In genomic region chr8:119984085-119984484, GRCm38 (mm10) we compare ENCODE assay signal across 11 mouse cellular contexts. TPM values are rescaled to one million over a fixed set of nuclear protein-coding genes. Genes with fewer than 3 reads are reported as not detected.
DNase-seq lines count a peak whose midpoint lies in the region; ATAC-seq and TF ChIP-seq lines count a peak whose summit lies in the region.
"Had no signal": no experiment of that assay in that cellular context is flagged by ENCODE, and none has a peak within 500 bp of the region (broad histone marks: within the 10 kb centered on the region; RNA-seq: fewer than 3 reads in every experiment).

No protein-coding gene starts in this region.

- TF ChIP-seq CTCF in intestine, postnatal 0 days (IDR thresholded peaks at IDR 0.05; ENCODE audit: low read depth), result peak; percentile 69

- no peak overlapping the region for H3K4me2 ChIP-seq in intestine, postnatal 0 days (replicated peaks; ENCODE audit: low read depth)
- no peak overlapping the region for H3K4me2 ChIP-seq in intestine, embryonic 16.5 days (ENCODE audit: low read depth, low read length)
- no peak overlapping the region for H3K4me2 ChIP-seq in intestine, embryonic 15.5 days (replicated peaks)
- H3K4me2 ChIP-seq: heart, embryonic 15.5 days had no signal

- ATAC-seq in intestine, postnatal 0 days, result no peak
- ATAC-seq in intestine, embryonic 16.5 days, result no peak
- ATAC-seq in intestine, embryonic 15.5 days, result no peak

- H3K4me1 ChIP-seq in intestine, postnatal 0 days (replicated peaks; ENCODE audit: control insufficient read depth, insufficient read depth, low read length), result no peaks in the 10 kb centered on the region
- H3K4me1 ChIP-seq in intestine, embryonic 16.5 days (ENCODE audit: control insufficient read depth, insufficient read depth, low read length), result no peaks in the 10 kb centered on the region
- no peaks in the 10 kb centered on the region for H3K4me1 ChIP-seq in intestine, embryonic 15.5 days (replicated peaks)

- no peaks in the 10 kb centered on the region for H3K27me3 ChIP-seq in intestine, postnatal 0 days (replicated peaks; ENCODE audit: control insufficient read depth, insufficient read depth, low read length)
- no peaks in the 10 kb centered on the region for H3K27me3 ChIP-seq in intestine, embryonic 16.5 days (replicated peaks; ENCODE audit: control insufficient read depth, insufficient read depth, low read length)
- no peaks in the 10 kb centered on the region for H3K27me3 ChIP-seq in intestine, embryonic 15.5 days (replicated peaks)
- H3K27me3 ChIP-seq: heart, embryonic 15.5 days had no signal

- H3K9ac ChIP-seq in intestine, postnatal 0 days (ENCODE audit: low read depth, low read length), result no peak overlapping the region
- H3K9ac ChIP-seq in intestine, embryonic 16.5 days (ENCODE audit: low read depth, low read length), result no peak overlapping the region
- no peak overlapping the region for H3K9ac ChIP-seq in intestine, embryonic 15.5 days
- H3K9ac ChIP-seq: heart, embryonic 15.5 days had no signal

- H3K27ac ChIP-seq in intestine, postnatal 0 days (ENCODE audit: low read depth, low read length), result no peak overlapping the region
- H3K27ac ChIP-seq in intestine, embryonic 16.5 days (ENCODE audit: low read length), result no peak overlapping the region
- no peak overlapping the region for H3K27ac ChIP-seq in intestine, embryonic 15.5 days
- H3K27ac ChIP-seq: heart, embryonic 15.5 days; midbrain, embryonic 10.5 days had no signal

- DNase-seq in A20 (ENCODE audit: low read depth, low spot score) (peak; percentile 43), NIH3T3 (ENCODE audit: low read depth) (peak; percentile 60)
- DNase-seq in lung, postnatal 4 days, result peak; percentile 25 to 36
- no peak for DNase-seq in left cerebral cortex, adult 18-20 months (ENCODE audit: low spot score in 2 of 2)
- no peak for DNase-seq in urinary bladder, postnatal 36 days (ENCODE audit: low spot score in 2 of 2)
- DNase-seq: cerebellum, adult 9-11 months had no signal

- no peaks in the 10 kb centered on the region for H3K36me3 ChIP-seq in intestine, postnatal 0 days (ENCODE audit: control insufficient read depth, insufficient read depth)
- no peaks in the 10 kb centered on the region for H3K36me3 ChIP-seq in intestine, embryonic 16.5 days (ENCODE audit: control insufficient read depth, insufficient read depth, low read length)
- no peaks in the 10 kb centered on the region for H3K36me3 ChIP-seq in intestine, embryonic 15.5 days
- H3K36me3 ChIP-seq: heart, embryonic 15.5 days; midbrain, embryonic 10.5 days had no signal

- no peak overlapping the region for H3K4me3 ChIP-seq in intestine, postnatal 0 days (ENCODE audit: low read depth, low read length)
- no peak overlapping the region for H3K4me3 ChIP-seq in intestine, embryonic 16.5 days (ENCODE audit: low read length)
- no peak overlapping the region for H3K4me3 ChIP-seq in intestine, embryonic 15.5 days (replicated peaks)
- H3K4me3 ChIP-seq: heart, embryonic 15.5 days; midbrain, embryonic 10.5 days had no signal

- no peaks in the 10 kb centered on the region for H3K9me3 ChIP-seq in intestine, postnatal 0 days (ENCODE audit: control insufficient read depth)
- H3K9me3 ChIP-seq in intestine, embryonic 16.5 days (ENCODE audit: control insufficient read depth, low read length), result no peaks in the 10 kb centered on the region
- H3K9me3 ChIP-seq in intestine, embryonic 15.5 days, result no peaks in the 10 kb centered on the region
- H3K9me3 ChIP-seq: heart, embryonic 15.5 days; midbrain, embryonic 10.5 days had no signal

RNA-seq across cellular contexts. Expression of gene Crispld2, which starts 8.2 kb away (rescaled TPM):
- polyA plus RNA-seq in intestine, postnatal 0 days (2015; fragmentation: Nextera tagmentation; extraction: Ambion mirVana), result 9.1 and 9.2 TPM in 2 replicates
- 20.8 and 23.1 TPM in 2 replicates for polyA plus RNA-seq in intestine, embryonic 16.5 days (2015; fragmentation: Nextera tagmentation; extraction: Ambion mirVana)
- polyA plus RNA-seq in intestine, embryonic 15.5 days (2015; fragmentation: Nextera tagmentation; extraction: Ambion mirVana), result 23.9 and 24.9 TPM in 2 replicates
- total RNA-seq in left cerebral cortex, adult 18-20 months (2021), result 1 to 10 TPM; 2.1 to 2.7 TPM

Comparison
In these comparisons a context has a peak if more than half of its experiments do, and no peak if none do; other contexts are left out.
1. DNase-seq: peak in A20 (single experiment), NIH3T3 (single experiment) and lung, postnatal 4 days (2 of 2); none in left cerebral cortex, adult 18-20 months (0 of 2) and urinary bladder, postnatal 36 days (0 of 2).